Mouse (Mus musculus) hindbrain, postnatal 0 days (tissue): ENCODE results near the gene Rnf222. TPM values are rescaled to one million over a fixed set of nuclear protein-coding genes. Genes with fewer than 3 reads are reported as not detected.

Experiments
- ATAC-seq: fragments of 200-750 bp; cut with Nextera tagmentation; 2 replicates; pipeline ENCODE4 v1.8.0; 2017; ENCODE audit warnings: mild to moderate bottlenecking, moderate TSS enrichment, moderate library complexity
- DNase-seq: peaks from one replicate; pipeline ENCODE4 v3.0.0-alpha.2; 2015; ENCODE audit warnings: low spot score
- H3K27ac ChIP-seq: fragments of 300-500 bp; sonication (generic); 2 replicates; pipeline ENCODE4 v1.5.1; 2014; ENCODE audit warnings: mild to moderate bottlenecking
- H3K27me3 ChIP-seq: fragments of 300-500 bp; sonication (generic); 2 replicates; pipeline ENCODE4 v1.6.1; 2014; ENCODE audit warnings: low read length, mixed read lengths; ENCODE audit not compliant: insufficient read depth
- H3K36me3 ChIP-seq: fragments of 300-500 bp; sonication (generic); 2 replicates; pipeline ENCODE4 v1.6.1; 2014; ENCODE audit warnings: low read length, mixed read lengths; ENCODE audit not compliant: insufficient read depth
- H3K4me1 ChIP-seq: fragments of 300-500 bp; sonication (generic); 2 replicates; pipeline ENCODE4 v1.6.1; 2014; ENCODE audit warnings: antibody characterized with exemption, low read length, mixed read lengths; ENCODE audit not compliant: insufficient read depth
- H3K4me2 ChIP-seq: fragments of 300-500 bp; sonication (generic); 2 replicates; pipeline ENCODE4 v1.6.1; 2014; ENCODE audit warnings: low read depth, mild to moderate bottlenecking, low read length, moderate library complexity, mixed read lengths
- H3K4me3 ChIP-seq: fragments of 300-500 bp; sonication (generic); 2 replicates; pipeline ENCODE4 v1.5.1; 2014; ENCODE audit warnings: low read length
- H3K9ac ChIP-seq: fragments of 300-500 bp; sonication (generic); replicated peaks from 2 replicates; pipeline ENCODE4 v1.6.1; 2014; ENCODE audit warnings: mild to moderate bottlenecking, low read length, moderate library complexity, mixed read lengths
- H3K9me3 ChIP-seq: fragments of 300-500 bp; sonication (generic); 2 replicates; pipeline ENCODE4 v1.6.1; 2016; ENCODE audit warnings: low read length, mixed read lengths
- CTCF ChIP-seq: IDR thresholded peaks from 2 replicates; pipeline ENCODE4 v1.5.1; 2016; ENCODE audit warnings: antibody characterized with exemption, control low read depth, low read depth
- WGBS: fragments of 180-500 bp; shearing (Covaris S2); extraction: QIAGEN DNeasy Blood & Tissue Kit; methylation state at CpG from one replicate; pipeline ENCODE4 v1.1.7; 2014; 5-methylcytosine and 5-hydroxymethylcytosine counted together
- polyA plus RNA-seq: library from polyadenylated mRNA; unstranded; fragments of >200 nt; fragmentation: Nextera tagmentation; extraction: Ambion mirVana; gene quantifications from 2 replicates; pipeline ENCODE4 v1.2.1, GENCODE M21; 2015
- total RNA-seq: library from RNA; depleted of rRNA; stranded (reverse); fragments of >200 nt; gene quantifications from 2 replicates; pipeline ENCODE4 v1.2.3, GENCODE M21; 2014; rRNA removed

Rnf222 gene
- total and polyA plus RNA-seq, 2 experiments from 2014 or later = 0.16 TPM; not detected in 1

GRCm38 (mm10) chr11:68939451-68940304, 51.3 kb downstream of the Rnf222 start:
- under 1% methylated on average over 16 of the region's 16 CpGs for WGBS
- H3K27ac ChIP-seq = peak overlapping the region; percentile 80
- H3K4me3 ChIP-seq = peak overlapping the region; percentile 44
- peak; percentile 95 for DNase-seq
- H3K9me3 ChIP-seq = no peaks in the 10 kb centered on the region
- no peak for TF ChIP-seq CTCF
- H3K36me3 ChIP-seq = no peaks in the 10 kb centered on the region
- peak overlapping the region; percentile 62 for H3K4me2 ChIP-seq
- ATAC-seq = peak; percentile 99
- H3K4me1 ChIP-seq = no peaks in the 10 kb centered on the region
- H3K9ac ChIP-seq = peak overlapping the region; percentile 55
- no peaks in the 10 kb centered on the region for H3K27me3 ChIP-seq

GRCm38 (mm10) chr11:68940516-68940915, 52.2 kb downstream of the Rnf222 start:
- no peaks in the 10 kb centered on the region for H3K27me3 ChIP-seq
- DNase-seq = no peak
- no peak for ATAC-seq
- H3K9me3 ChIP-seq = no peaks in the 10 kb centered on the region
- no peaks in the 10 kb centered on the region for H3K4me1 ChIP-seq
- H3K4me2 ChIP-seq = peak overlapping the region; percentile 62
- no peaks in the 10 kb centered on the region for H3K36me3 ChIP-seq
- peak overlapping the region; percentile 44 for H3K4me3 ChIP-seq
- WGBS = 46% methylated on average over 4 of the region's 4 CpGs
- TF ChIP-seq CTCF = no peak
- H3K9ac ChIP-seq = peak overlapping the region; percentile 55
- peak overlapping the region; percentile 42; the same call in 1 of the 2 replicates for H3K27ac ChIP-seq

- 91% methylated on average over 8 of the region's 8 CpGs for WGBS
- no peak for ATAC-seq
- no peak overlapping the region for H3K4me3 ChIP-seq
- H3K9ac ChIP-seq = no peak overlapping the region
- H3K4me2 ChIP-seq = no peak overlapping the region
- no peak for TF ChIP-seq CTCF
- H3K4me1 ChIP-seq = no peaks in the 10 kb centered on the region
- H3K9me3 ChIP-seq = no peaks in the 10 kb centered on the region
- no peaks in the 10 kb centered on the region for H3K36me3 ChIP-seq
- no peak for DNase-seq
- no peaks in the 10 kb centered on the region for H3K27me3 ChIP-seq
- no peak overlapping the region for H3K27ac ChIP-seq
These were observed 54.4 kb downstream of the Rnf222 start for GRCm38 (mm10) chr11:68942731-68943130.

- Histone ChIP-seq H3K4me1 (no peaks in the 10 kb centered on the region), H3K27ac (no peak overlapping the region), H3K4me3 (no peak overlapping the region), H3K9ac (no peak overlapping the region), H3K27me3 (no peaks in the 10 kb centered on the region), H3K9me3 (no peaks in the 10 kb centered on the region), H3K4me2 (no peak overlapping the region), H3K36me3 (no peaks in the 10 kb centered on the region)
- no peak for ATAC-seq
- DNase-seq = no peak
- 89% methylated on average over 2 of the region's 2 CpGs for WGBS
- no peak for TF ChIP-seq CTCF
These were observed 56.9 kb downstream of the Rnf222 start for GRCm38 (mm10) chr11:68945245-68945644.

Other genes starting within 250 kb of the Rnf222 start
- gene Myh10, start 197.0 kb upstream of the Rnf222 start, total RNA-seq = 185 and 212 TPM in 2 replicates
- gene Myh10, start 197.0 kb upstream of the Rnf222 start, polyA plus RNA-seq = 64.4 and 69.9 TPM in 2 replicates
- 90.6 and 96.2 TPM in 2 replicates for gene Ndel1, start 16.7 kb upstream of the Rnf222 start, total RNA-seq
- gene Ndel1, start 16.7 kb upstream of the Rnf222 start, polyA plus RNA-seq = 101 and 105 TPM in 2 replicates
- gene Rpl26, start 13.0 kb downstream of the Rnf222 start, total RNA-seq = 1,103 and 1,196 TPM in 2 replicates
- gene Rpl26, start 13.0 kb downstream of the Rnf222 start, polyA plus RNA-seq = 608 and 621 TPM in 2 replicates
- gene Odf4, start 38.5 kb downstream of the Rnf222 start, total RNA-seq = 1.3 TPM in 1 of 2 replicates, not detected in the other
- 0.58 and 0.88 TPM in 2 replicates for gene Odf4, start 38.5 kb downstream of the Rnf222 start, polyA plus RNA-seq
- 21.2 and 45.2 TPM in 2 replicates for gene Arhgef15, start 68.9 kb downstream of the Rnf222 start, total RNA-seq
- gene Arhgef15, start 68.9 kb downstream of the Rnf222 start, polyA plus RNA-seq = 25.7 and 27.5 TPM in 2 replicates
- 1.6 and 2.0 TPM in 2 replicates for gene Slc25a35, start 79.6 kb downstream of the Rnf222 start, total RNA-seq
- gene Slc25a35, start 79.6 kb downstream of the Rnf222 start, polyA plus RNA-seq = 2.3 TPM in 2 replicates
- 40.4 and 51.6 TPM in 2 replicates for gene Rangrf, start 86.6 kb downstream of the Rnf222 start, total RNA-seq
- 31.2 and 34.6 TPM in 2 replicates for gene Rangrf, start 86.6 kb downstream of the Rnf222 start, polyA plus RNA-seq
- gene Pfas, start 119.9 kb downstream of the Rnf222 start, total RNA-seq = 31.3 and 35.2 TPM in 2 replicates
- 14.7 and 17.8 TPM in 2 replicates for gene Pfas, start 119.9 kb downstream of the Rnf222 start, polyA plus RNA-seq
- 84.8 and 85.7 TPM in 2 replicates for gene Ctc1, start 127.4 kb downstream of the Rnf222 start, total RNA-seq
- 42.8 and 45.7 TPM in 2 replicates for gene Ctc1, start 127.4 kb downstream of the Rnf222 start, polyA plus RNA-seq
- 15.9 and 21.6 TPM in 2 replicates for gene Aurkb, start 157.1 kb downstream of the Rnf222 start, total RNA-seq
- gene Aurkb, start 157.1 kb downstream of the Rnf222 start, polyA plus RNA-seq = 24.8 and 26.3 TPM in 2 replicates
- 25.4 and 40.8 TPM in 2 replicates for gene Borcs6, start 171.2 kb downstream of the Rnf222 start, total RNA-seq
- gene Borcs6, start 171.2 kb downstream of the Rnf222 start, polyA plus RNA-seq = 21.3 and 21.9 TPM in 2 replicates
- 68.9 and 135 TPM in 2 replicates for gene Tmem107, start 182.3 kb downstream of the Rnf222 start, total RNA-seq
- gene Tmem107, start 182.3 kb downstream of the Rnf222 start, polyA plus RNA-seq = 28.6 and 34.1 TPM in 2 replicates
- gene Vamp2, start 199.9 kb downstream of the Rnf222 start, total RNA-seq = 146 and 148 TPM in 2 replicates
- 417 and 489 TPM in 2 replicates for gene Vamp2, start 199.9 kb downstream of the Rnf222 start, polyA plus RNA-seq
- 24.4 and 27.1 TPM in 2 replicates for gene Per1, start 206.7 kb downstream of the Rnf222 start, total RNA-seq
- gene Per1, start 206.7 kb downstream of the Rnf222 start, polyA plus RNA-seq = 11.9 and 15.9 TPM in 2 replicates
- 1.4 and 2.5 TPM in 2 replicates for gene Hes7, start 231.9 kb downstream of the Rnf222 start, total RNA-seq
- gene Hes7, start 231.9 kb downstream of the Rnf222 start, polyA plus RNA-seq = 1.3 and 1.9 TPM in 2 replicates
- gene 9130213A22Rik, start 234.0 kb downstream of the Rnf222 start, total RNA-seq = 1.2 and 1.4 TPM in 2 replicates
- 1.0 and 1.2 TPM in 2 replicates for gene 9130213A22Rik, start 234.0 kb downstream of the Rnf222 start, polyA plus RNA-seq
- gene Aloxe3, start 237.3 kb downstream of the Rnf222 start, total RNA-seq = 12.5 and 14.2 TPM in 2 replicates
- 13.0 and 13.5 TPM in 2 replicates for gene Aloxe3, start 237.3 kb downstream of the Rnf222 start, polyA plus RNA-seq